Mouse (Mus musculus): ENCODE measurements around the gene Cox7a1. TPM values are rescaled to one million over a fixed set of nuclear protein-coding genes. Genes with fewer than 3 reads are reported as not detected.

The Cox7a1 gene
- polyA plus RNA-seq, 1 experiment from 2014 or later = 5.9 TPM

GRCm38 (mm10) chr7:30224206-30224605, 40.3 kb downstream of the Cox7a1 start:
- WGBS = 93% methylated on average over 12 of the region's 12 CpGs
- Histone ChIP-seq H3K9me3 (replicated peaks) (no peaks in the 10 kb centered on the region), H3K36me3 (peaks cover 43% of the 10 kb centered on the region), H3K4me2 (no peak overlapping the region), H3K9ac (replicated peaks) (no peak overlapping the region), H3K4me1 (peaks cover 9% of the 10 kb centered on the region), H3K27me3 (replicated peaks) (no peaks in the 10 kb centered on the region), H3K4me3 (replicated peaks) (no peak overlapping the region), H3K27ac (replicated peaks) (no peak overlapping the region)
- no peak for ATAC-seq (ENCODE audit: low FRiP score)

GRCm38 (mm10) chr7:30231328-30231668, 47.4 kb downstream of the Cox7a1 start:
- WGBS = 0% methylated on average over 16 of the region's 16 CpGs
- no peaks in the 10 kb centered on the region for H3K9me3 ChIP-seq (replicated peaks)
- no peaks in the 10 kb centered on the region for H3K27me3 ChIP-seq (replicated peaks)
- peak overlapping the region; percentile 80 for H3K4me3 ChIP-seq (replicated peaks)
- H3K27ac ChIP-seq (replicated peaks) = peak overlapping the region; percentile 98
- peak overlapping the region; percentile 84 for H3K4me2 ChIP-seq
- peak; percentile 48 for ATAC-seq (ENCODE audit: low FRiP score)
- peak overlapping the region; percentile 63 for H3K9ac ChIP-seq (replicated peaks)
- H3K36me3 ChIP-seq = peaks cover 41% of the 10 kb centered on the region
- H3K4me1 ChIP-seq = peaks cover 28% of the 10 kb centered on the region

- Histone ChIP-seq H3K4me1 (peaks cover 28% of the 10 kb centered on the region), H3K9ac (replicated peaks) (peak within 1 kb of the TSS; percentile 72), H3K27me3 (replicated peaks) (no peaks in the 10 kb centered on the region), H3K36me3 (peaks cover 35% of the 10 kb centered on the region), H3K4me3 (replicated peaks) (peak within 1 kb of the TSS; percentile 80), H3K9me3 (replicated peaks) (no peaks in the 10 kb centered on the region), H3K4me2 (peak within 1 kb of the TSS; percentile 84), H3K27ac (replicated peaks) (peak within 1 kb of the TSS; percentile 98)
- under 1% methylated on average over 67 of the region's 67 CpGs for WGBS
- ATAC-seq (ENCODE audit: low FRiP score) = peak; percentile 93
Measured at GRCm38 (mm10) chr7:30231669-30232454, 47.9 kb downstream of the Cox7a1 start, which contains the start of the genes Polr2i and Tbcb. Gene Polr2i, plus strand, starts transcription at chr7:30231948. Gene Tbcb, minus strand, starts transcription at chr7:30232272.

GRCm38 (mm10) chr7:30232631-30233148, 48.7 kb downstream of the Cox7a1 start:
- H3K9me3 ChIP-seq (replicated peaks) = no peaks in the 10 kb centered on the region
- H3K4me3 ChIP-seq (replicated peaks) = peak overlapping the region; percentile 80
- peaks cover 28% of the 10 kb centered on the region for H3K36me3 ChIP-seq
- WGBS = 4% methylated on average over 24 of the region's 24 CpGs
- H3K27me3 ChIP-seq (replicated peaks) = no peaks in the 10 kb centered on the region
- peak; percentile 15; the same call in 1 of the 2 replicates for ATAC-seq (ENCODE audit: low FRiP score)
- peak overlapping the region; percentile 68 for H3K4me2 ChIP-seq
- H3K27ac ChIP-seq (replicated peaks) = peak overlapping the region; percentile 98
- H3K4me1 ChIP-seq = peaks cover 28% of the 10 kb centered on the region
- peak overlapping the region; percentile 72 for H3K9ac ChIP-seq (replicated peaks)

- Histone ChIP-seq H3K36me3 (peaks cover 24% of the 10 kb centered on the region), H3K27me3 (replicated peaks) (no peaks in the 10 kb centered on the region), H3K9me3 (replicated peaks) (no peaks in the 10 kb centered on the region), H3K9ac (replicated peaks) (no peak overlapping the region), H3K27ac (replicated peaks) (no peak overlapping the region), H3K4me3 (replicated peaks) (0 out of 2 replicates have a peak overlapping the region, but pooled peaks have one; percentile 80), H3K4me2 (peak overlapping the region; percentile 68), H3K4me1 (peaks cover 28% of the 10 kb centered on the region)
- ATAC-seq (ENCODE audit: low FRiP score) = no peak
- 90% methylated on average over 20 of the region's 20 CpGs for WGBS
Measured at GRCm38 (mm10) chr7:30233387-30233786, 49.4 kb downstream of the Cox7a1 start.

- Histone ChIP-seq H3K4me2 (no peak overlapping the region), H3K9ac (replicated peaks) (no peak overlapping the region), H3K4me1 (peaks cover 28% of the 10 kb centered on the region), H3K27ac (replicated peaks) (no peak overlapping the region), H3K36me3 (peaks cover 21% of the 10 kb centered on the region), H3K27me3 (replicated peaks) (no peaks in the 10 kb centered on the region), H3K9me3 (replicated peaks) (no peaks in the 10 kb centered on the region), H3K4me3 (replicated peaks) (no peak overlapping the region)
- WGBS = 95% methylated on average over 15 of the region's 15 CpGs
- no peak for ATAC-seq (ENCODE audit: low FRiP score)
Measured at GRCm38 (mm10) chr7:30234276-30234858, 50.4 kb downstream of the Cox7a1 start.

GRCm38 (mm10) chr7:30235091-30235490, 51.1 kb downstream of the Cox7a1 start:
- 95% methylated on average over 8 of the region's 8 CpGs for WGBS
- Histone ChIP-seq H3K4me3 (replicated peaks) (no peak overlapping the region), H3K4me1 (peaks cover 28% of the 10 kb centered on the region), H3K9ac (replicated peaks) (no peak overlapping the region), H3K27ac (replicated peaks) (no peak overlapping the region), H3K36me3 (peaks cover 21% of the 10 kb centered on the region), H3K4me2 (no peak overlapping the region), H3K9me3 (replicated peaks) (no peaks in the 10 kb centered on the region), H3K27me3 (replicated peaks) (no peaks in the 10 kb centered on the region)
- ATAC-seq (ENCODE audit: low FRiP score) = no peak

GRCm38 (mm10) chr7:30235625-30236024, 51.7 kb downstream of the Cox7a1 start, which contains the start of gene Ovol3:
Gene Ovol3, minus strand, starts transcription at chr7:30235725.
- Histone ChIP-seq H3K36me3 (peaks cover 21% of the 10 kb centered on the region), H3K4me1 (peaks cover 25% of the 10 kb centered on the region), H3K4me3 (replicated peaks) (no peak within 1 kb of the TSS), H3K27me3 (replicated peaks) (no peaks in the 10 kb centered on the region), H3K4me2 (no peak within 1 kb of the TSS), H3K27ac (replicated peaks) (no peak within 1 kb of the TSS), H3K9ac (replicated peaks) (no peak within 1 kb of the TSS), H3K9me3 (replicated peaks) (no peaks in the 10 kb centered on the region)
- 80% methylated on average over 4 of the region's 4 CpGs for WGBS
- no peak for ATAC-seq (ENCODE audit: low FRiP score)

Other genes with a start within 250 kb of the Cox7a1 start
- 20.0 and 20.2 TPM in 2 replicates for gene Zfp74, start 230.1 kb upstream of the Cox7a1 start, polyA plus RNA-seq (2015; fragmentation: Nextera tagmentation; extraction: Ambion mirVana)
- 5.1 and 6.9 TPM in 2 replicates for gene Zfp568, start 200.2 kb upstream of the Cox7a1 start, polyA plus RNA-seq (2015; fragmentation: Nextera tagmentation; extraction: Ambion mirVana)
- 8.4 and 11.2 TPM in 2 replicates for gene Zfp14, start 132.8 kb upstream of the Cox7a1 start, polyA plus RNA-seq (2015; fragmentation: Nextera tagmentation; extraction: Ambion mirVana)
- gene Zfp82, start 111.2 kb upstream of the Cox7a1 start, polyA plus RNA-seq (2015; fragmentation: Nextera tagmentation; extraction: Ambion mirVana) = 10.6 and 10.9 TPM in 2 replicates
- 1.3 and 1.9 TPM in 2 replicates for gene Gm26920, start 93.7 kb upstream of the Cox7a1 start, polyA plus RNA-seq (2015; fragmentation: Nextera tagmentation; extraction: Ambion mirVana)
- 13.2 and 15.6 TPM in 2 replicates for gene Zfp566, start 93.6 kb upstream of the Cox7a1 start, polyA plus RNA-seq (2015; fragmentation: Nextera tagmentation; extraction: Ambion mirVana)
- gene Zfp260, start 89.4 kb upstream of the Cox7a1 start, polyA plus RNA-seq (2015; fragmentation: Nextera tagmentation; extraction: Ambion mirVana) = 78.0 and 82.0 TPM in 2 replicates
- gene Zfp382, start 62.2 kb upstream of the Cox7a1 start, polyA plus RNA-seq (2015; fragmentation: Nextera tagmentation; extraction: Ambion mirVana) = 20.4 and 20.9 TPM in 2 replicates
- gene Zfp146, start 14.4 kb upstream of the Cox7a1 start, polyA plus RNA-seq (2015; fragmentation: Nextera tagmentation; extraction: Ambion mirVana) = 11.3 and 12.4 TPM in 2 replicates
- 88.7 and 88.9 TPM in 2 replicates for gene Capns1, start 14.7 kb downstream of the Cox7a1 start, polyA plus RNA-seq (2015; fragmentation: Nextera tagmentation; extraction: Ambion mirVana)
- gene Polr2i, start 47.8 kb downstream of the Cox7a1 start, polyA plus RNA-seq (2015; fragmentation: Nextera tagmentation; extraction: Ambion mirVana) = 165 and 194 TPM in 2 replicates
- gene Tbcb, start 48.1 kb downstream of the Cox7a1 start, polyA plus RNA-seq (2015; fragmentation: Nextera tagmentation; extraction: Ambion mirVana) = 405 and 478 TPM in 2 replicates
- gene Ovol3, start 51.6 kb downstream of the Cox7a1 start, polyA plus RNA-seq (2015; fragmentation: Nextera tagmentation; extraction: Ambion mirVana) = 0.26 TPM in 1 of 2 replicates, not detected in the other
- gene Thap8, start 96.0 kb downstream of the Cox7a1 start, polyA plus RNA-seq (2015; fragmentation: Nextera tagmentation; extraction: Ambion mirVana) = 0.86 and 0.93 TPM in 2 replicates
- gene Wdr62, start 96.3 kb downstream of the Cox7a1 start, polyA plus RNA-seq (2015; fragmentation: Nextera tagmentation; extraction: Ambion mirVana) = 2.6 and 5.5 TPM in 2 replicates
- gene Clip3, start 107.6 kb downstream of the Cox7a1 start, polyA plus RNA-seq (2015; fragmentation: Nextera tagmentation; extraction: Ambion mirVana) = 82.4 and 89.7 TPM in 2 replicates
- gene Alkbh6, start 124.6 kb downstream of the Cox7a1 start, polyA plus RNA-seq (2015; fragmentation: Nextera tagmentation; extraction: Ambion mirVana) = 131 and 141 TPM in 2 replicates
- gene Syne4, start 130.7 kb downstream of the Cox7a1 start, polyA plus RNA-seq (2015; fragmentation: Nextera tagmentation; extraction: Ambion mirVana) = 18.9 and 24.7 TPM in 2 replicates
- gene E130208F15Rik, start 137.6 kb downstream of the Cox7a1 start, polyA plus RNA-seq (2015; fragmentation: Nextera tagmentation; extraction: Ambion mirVana) = not detected in 2 replicates
- gene Sdhaf1, start 139.8 kb downstream of the Cox7a1 start, polyA plus RNA-seq (2015; fragmentation: Nextera tagmentation; extraction: Ambion mirVana) = 16.0 and 16.7 TPM in 2 replicates
- 13.5 and 15.7 TPM in 2 replicates for gene Lrfn3, start 178.6 kb downstream of the Cox7a1 start, polyA plus RNA-seq (2015; fragmentation: Nextera tagmentation; extraction: Ambion mirVana)
- gene Tyrobp, start 229.6 kb downstream of the Cox7a1 start, polyA plus RNA-seq (2015; fragmentation: Nextera tagmentation; extraction: Ambion mirVana) = 38.6 and 50.0 TPM in 2 replicates
- 0.95 and 4.5 TPM in 2 replicates for gene Hcst, start 235.7 kb downstream of the Cox7a1 start, polyA plus RNA-seq (2015; fragmentation: Nextera tagmentation; extraction: Ambion mirVana)
- gene Nfkbid, start 237.6 kb downstream of the Cox7a1 start, polyA plus RNA-seq (2015; fragmentation: Nextera tagmentation; extraction: Ambion mirVana) = 2.7 and 3.2 TPM in 2 replicates

All from neural tube, embryonic 15.5 days (tissue).